Mouse (Mus musculus) Muller cell, postnatal 12 days (primary cell): ENCODE measurements around the gene Nfatc2.
A peak's percentile ranks its signal among the peaks of the same experiment; 100 is the strongest.

ENCODE experiments used
- DNase-seq: peaks from one replicate; pipeline ENCODE4 v3.0.0-alpha.2; 2015; ENCODE audit errors: inconsistent ontology term

Nfatc2 gene

DNA sequence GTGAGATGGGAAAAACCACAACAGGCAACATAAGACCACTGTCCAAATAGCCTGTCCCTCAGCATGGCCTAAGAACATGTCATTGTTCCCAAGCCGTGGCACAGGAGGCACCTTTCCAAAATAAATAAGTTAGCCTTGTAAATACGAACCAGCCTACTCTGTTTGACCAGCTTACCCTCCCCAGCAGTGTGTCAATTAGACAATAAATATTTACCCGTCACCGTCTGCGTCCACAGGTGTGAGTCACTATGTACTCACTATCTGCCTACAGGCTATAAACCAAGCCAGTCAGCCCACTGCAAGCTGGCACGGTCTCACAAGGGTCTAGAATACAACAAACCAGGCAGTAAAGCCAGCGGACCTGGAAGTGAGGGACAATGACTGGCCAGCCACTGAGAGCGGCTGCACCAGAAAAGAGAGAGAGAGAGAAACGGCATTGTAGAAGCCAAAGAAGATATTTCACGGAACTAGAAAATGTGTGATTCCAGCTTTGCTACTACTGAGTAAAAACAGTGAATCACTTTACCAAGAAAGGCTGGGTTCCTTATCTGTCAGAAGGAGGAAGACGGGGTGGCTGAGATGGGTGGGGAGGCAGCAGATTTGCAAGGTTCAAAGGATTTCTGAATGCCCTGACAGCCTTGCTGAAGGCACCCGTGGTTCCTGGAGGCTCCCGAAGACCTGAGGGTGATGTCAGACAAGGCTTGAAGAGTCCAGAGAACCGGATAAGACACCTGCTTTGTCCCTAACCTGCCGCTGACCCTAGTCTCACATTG lies 69.2 kb downstream of the Nfatc2 start:
- DNase-seq = peak; percentile 57

- no peak for DNase-seq
Observed at GRCm38 (mm10) chr2:168528551-168528950, 72.9 kb downstream of the Nfatc2 start.

DNA sequence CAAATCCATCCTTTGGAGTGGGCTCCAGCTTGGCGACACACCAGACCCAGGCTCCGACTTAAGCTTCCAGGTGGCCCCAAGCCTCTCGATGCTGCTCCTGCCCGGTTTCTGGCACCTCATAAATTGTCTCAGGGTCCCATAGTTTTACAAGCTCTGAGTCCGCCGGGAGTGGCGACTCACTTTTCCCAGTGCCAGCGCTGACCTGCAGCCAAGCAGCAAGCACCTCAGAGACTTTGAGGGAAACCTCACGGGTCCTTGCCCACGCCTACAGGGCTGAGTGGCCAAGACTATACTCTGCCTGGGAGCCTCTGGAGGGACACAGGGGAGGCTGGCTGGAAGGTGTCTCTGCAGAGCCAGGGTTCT lies 74.0 kb downstream of the Nfatc2 start:
- no peak for DNase-seq

GRCm38 (mm10) chr2:168526547-168527429 lies 74.7 kb downstream of the Nfatc2 start:
- no peak for DNase-seq

GRCm38 (mm10) chr2:168525391-168526154 lies 75.9 kb downstream of the Nfatc2 start:
- DNase-seq = peak; percentile 86

GRCm38 (mm10) chr2:168524905-168525381 lies 76.5 kb downstream of the Nfatc2 start:
- peak; percentile 99 for DNase-seq

- no peak for DNase-seq
Observed at GRCm38 (mm10) chr2:168522247-168522646, 79.2 kb downstream of the Nfatc2 start.

GRCm38 (mm10) chr2:168520771-168521170 lies 80.7 kb downstream of the Nfatc2 start:
- DNase-seq = no peak

- DNase-seq = no peak
Observed at GRCm38 (mm10) chr2:168519589-168519988, 81.9 kb downstream of the Nfatc2 start.

DNA sequence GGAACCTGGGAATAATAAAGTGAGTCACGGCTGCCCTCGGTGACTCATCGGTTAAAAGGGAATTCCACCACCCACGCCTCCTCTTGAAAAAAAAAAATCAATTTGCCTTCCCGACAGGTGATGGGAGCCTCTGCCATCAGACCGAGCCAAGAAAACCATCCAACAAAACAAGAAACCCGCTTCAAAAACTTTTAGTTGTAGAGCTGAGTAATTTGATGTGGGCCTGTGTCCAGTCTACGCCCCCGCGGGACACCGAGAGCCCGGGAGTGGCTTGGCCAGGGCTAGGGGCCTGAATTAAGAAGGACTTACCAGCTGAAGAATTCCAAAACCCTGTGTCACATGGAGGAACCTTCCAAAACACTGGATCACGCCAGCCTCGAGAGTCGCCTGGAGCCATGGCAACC lies 83.2 kb downstream of the Nfatc2 start:
- peak; percentile 98 for DNase-seq

GRCm38 (mm10) chr2:168517774-168518173 lies 83.7 kb downstream of the Nfatc2 start:
- DNase-seq = no peak

DNA sequence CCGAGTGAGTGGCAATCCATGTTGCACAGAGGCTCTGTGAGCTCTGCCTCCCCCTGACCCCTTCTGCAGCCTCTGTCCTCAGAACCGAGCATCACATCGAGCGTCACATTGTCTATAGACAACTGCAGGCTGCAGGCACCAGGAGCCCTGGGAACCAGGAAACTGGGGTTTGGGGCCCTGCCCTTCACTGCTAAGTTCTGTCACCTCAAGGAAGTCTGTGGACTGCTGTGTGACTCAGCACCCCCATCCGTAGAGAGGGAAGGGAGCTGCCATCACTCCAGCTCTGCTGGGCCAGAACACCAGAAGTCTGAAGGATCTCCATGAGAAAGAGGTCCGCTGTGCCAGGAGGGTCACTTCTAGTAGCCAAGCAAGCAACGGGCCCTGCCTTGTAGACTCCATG lies 84.7 kb downstream of the Nfatc2 start:
- no peak for DNase-seq

DNA sequence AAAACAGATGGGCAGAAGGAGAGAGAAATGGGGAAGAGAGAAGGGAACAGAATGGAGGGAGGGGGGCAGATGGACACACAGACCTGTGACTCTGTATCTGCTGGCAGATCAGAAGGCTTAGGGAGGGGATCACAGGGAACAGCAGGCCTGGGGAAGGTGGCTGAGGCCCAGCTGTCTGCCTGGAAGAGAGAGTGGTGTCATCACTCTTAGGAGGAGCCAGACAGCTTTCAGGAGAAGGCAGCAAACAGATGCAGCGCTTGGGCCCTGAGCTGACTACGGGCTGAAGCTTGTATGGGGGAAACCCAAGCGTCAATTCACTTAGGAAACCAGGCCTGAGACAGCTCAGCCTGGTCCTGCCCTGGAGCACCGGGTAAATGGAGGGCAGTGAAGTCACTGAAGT lies 86.0 kb downstream of the Nfatc2 start:
- no peak for DNase-seq

- no peak for DNase-seq
Observed at GRCm38 (mm10) chr2:168514131-168514530, 87.3 kb downstream of the Nfatc2 start.

DNA sequence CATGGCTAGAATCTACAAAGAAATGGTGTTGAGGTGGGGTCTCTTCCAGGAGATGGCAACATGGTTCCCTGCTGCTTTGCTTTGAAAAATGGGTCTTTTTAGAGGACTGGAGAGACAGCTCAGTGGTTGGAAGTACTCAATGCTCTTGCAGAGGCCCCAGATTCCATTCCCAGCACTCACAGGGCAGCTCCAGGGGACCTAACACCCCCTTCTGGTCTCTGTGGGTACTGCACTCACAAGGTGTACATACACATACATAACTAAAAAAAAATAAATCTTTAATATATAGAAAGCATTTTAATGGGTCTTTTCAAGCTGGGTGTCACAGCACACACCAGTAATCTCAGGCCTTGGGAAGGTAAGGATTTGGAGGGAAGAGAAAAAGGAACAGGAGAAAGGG lies 89.9 kb downstream of the Nfatc2 start:
- no peak for DNase-seq

GRCm38 (mm10) chr2:168508469-168509198 lies 92.8 kb downstream of the Nfatc2 start:
- DNase-seq = no peak

DNA sequence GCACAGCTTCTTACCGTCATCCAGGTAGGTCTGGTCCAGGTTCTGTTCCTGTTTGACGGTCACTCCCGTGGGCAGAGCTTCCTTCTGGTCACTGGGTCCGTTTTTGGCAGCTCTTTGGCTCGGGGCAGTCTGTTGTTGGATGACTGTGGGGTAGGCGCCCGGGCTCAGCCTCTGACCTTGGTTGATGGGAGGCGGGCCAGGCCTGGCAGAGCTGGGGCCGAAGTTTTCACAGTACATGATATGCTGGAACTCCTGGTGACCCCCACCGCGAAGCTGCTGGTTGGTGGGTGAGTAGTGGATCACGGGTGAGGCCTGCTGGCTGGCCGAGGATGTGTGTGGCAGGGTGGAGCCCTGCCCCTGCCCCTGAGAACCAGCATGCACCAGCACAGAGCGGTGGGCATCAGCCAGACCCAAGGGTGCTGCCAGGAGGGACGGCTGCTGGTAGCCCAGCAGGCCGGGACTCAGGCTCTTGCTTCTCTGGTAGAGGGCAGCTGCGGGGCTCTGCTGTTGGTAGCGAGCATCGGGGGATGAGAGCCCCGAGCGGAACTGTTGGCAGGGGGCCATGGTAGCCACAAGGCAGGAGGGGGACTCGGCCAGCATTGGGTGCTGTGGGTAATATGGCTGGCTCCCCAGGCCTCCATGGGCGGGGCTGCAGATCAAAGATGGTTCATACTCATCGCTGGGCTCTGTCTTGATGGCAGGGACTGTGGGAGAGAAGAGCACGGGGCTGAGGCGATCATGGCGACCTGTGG lies 96.8 kb downstream of the Nfatc2 start:
- DNase-seq = no peak

- DNase-seq = no peak
Observed at GRCm38 (mm10) chr2:168503735-168504134, 97.7 kb downstream of the Nfatc2 start.

DNA sequence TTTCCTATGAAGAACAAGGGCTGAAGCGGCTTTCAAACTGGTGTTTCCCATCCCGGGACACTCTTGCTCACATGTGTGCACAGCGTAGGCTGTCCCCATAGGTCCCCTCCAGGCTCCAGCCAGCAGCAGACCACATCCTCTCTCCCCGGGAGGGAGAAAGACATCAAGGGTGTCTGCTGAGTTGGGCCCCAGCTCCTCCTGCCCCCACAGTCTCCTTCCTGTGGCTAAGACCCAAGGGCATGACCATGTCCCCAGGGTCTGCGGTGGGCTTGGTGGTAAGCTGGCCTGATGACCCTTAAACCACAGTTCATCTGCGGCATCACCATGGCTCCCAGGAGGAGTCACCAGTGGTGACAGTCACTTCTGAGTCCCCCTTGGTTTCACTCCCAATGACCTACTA lies 100.7 kb downstream of the Nfatc2 start:
- DNase-seq = no peak

DNA sequence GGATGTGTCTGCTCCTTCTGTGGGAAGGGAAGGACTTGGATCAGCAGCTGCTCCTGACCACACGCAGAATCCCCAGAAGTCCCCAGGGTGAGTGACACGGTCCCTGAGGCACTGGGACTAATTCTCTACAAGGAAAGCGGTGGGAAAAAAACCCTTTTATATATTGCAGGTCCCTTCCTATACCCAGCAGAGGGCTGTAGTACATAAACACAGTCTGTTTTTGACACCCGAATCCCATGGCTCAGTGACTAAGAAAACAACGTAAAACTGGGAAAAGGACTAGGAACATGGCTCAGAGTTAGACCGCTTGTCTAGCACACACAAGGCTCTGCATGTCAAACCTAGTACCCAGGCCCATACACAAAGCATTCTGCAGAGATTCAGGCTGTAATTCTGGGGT lies 101.2 kb downstream of the Nfatc2 start:
- no peak for DNase-seq

DNA sequence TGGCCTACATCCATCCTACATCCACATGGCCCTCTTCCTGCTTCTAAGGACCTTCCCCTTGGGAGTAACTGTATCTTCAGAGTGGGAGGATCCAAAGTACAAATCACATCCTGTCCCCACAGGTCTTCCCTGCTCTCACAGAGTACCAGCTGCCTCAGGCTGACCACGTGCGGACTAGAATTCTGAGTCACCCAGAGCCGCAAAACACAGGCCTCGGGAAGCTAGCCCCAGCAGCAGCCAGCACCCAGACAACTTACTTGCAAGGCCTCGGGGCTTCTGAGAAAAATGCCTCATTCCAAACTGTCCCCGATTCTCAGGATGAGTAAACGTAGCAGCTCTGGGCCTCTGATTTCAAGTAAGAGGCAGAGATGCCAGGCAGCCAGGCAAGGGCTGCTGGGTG lies 109.7 kb downstream of the Nfatc2 start:
- DNase-seq = peak; percentile 67
